Mouse (Mus musculus) ovary, adult 18-20 months (tissue): ENCODE measurements around the gene Olfr102.

ENCODE experiments used
- DNase-seq: peaks from one replicate; pipeline ENCODE4 v3.0.0; 2022; ENCODE audit warnings: low spot score, mixed read lengths

Olfr102 gene

DNA sequence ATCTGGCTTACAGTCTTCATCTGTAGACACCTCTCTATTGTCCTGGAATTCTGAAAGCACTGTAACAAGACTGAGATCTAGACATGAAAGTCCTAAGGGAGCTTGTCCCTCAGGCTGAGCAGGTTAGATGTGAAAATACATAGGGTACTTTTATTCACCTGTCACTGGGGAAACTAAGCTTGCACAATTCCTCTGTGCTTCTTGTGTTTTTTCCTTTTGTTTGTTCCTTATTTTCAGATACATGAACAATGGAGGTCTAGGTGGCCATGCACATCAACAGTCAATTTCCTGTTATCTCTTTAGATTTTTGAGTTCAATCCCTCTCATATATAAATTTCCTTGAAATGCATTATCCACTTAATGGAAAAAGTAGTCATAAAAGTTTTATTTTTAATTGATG lies at the start of gene Olfr102:
Gene Olfr102, minus strand, starts transcription at position 101 of the 400 bp plus-strand sequence.
- no peak for DNase-seq

- DNase-seq = no peak
These were observed 42.4 kb upstream of the Olfr102 start, which contains the start of gene Olfr104-ps for GRCm38 (mm10) chr17:37359282-37359681. Olfr104-ps (plus strand) TSS chr17:37359582.

DNA sequence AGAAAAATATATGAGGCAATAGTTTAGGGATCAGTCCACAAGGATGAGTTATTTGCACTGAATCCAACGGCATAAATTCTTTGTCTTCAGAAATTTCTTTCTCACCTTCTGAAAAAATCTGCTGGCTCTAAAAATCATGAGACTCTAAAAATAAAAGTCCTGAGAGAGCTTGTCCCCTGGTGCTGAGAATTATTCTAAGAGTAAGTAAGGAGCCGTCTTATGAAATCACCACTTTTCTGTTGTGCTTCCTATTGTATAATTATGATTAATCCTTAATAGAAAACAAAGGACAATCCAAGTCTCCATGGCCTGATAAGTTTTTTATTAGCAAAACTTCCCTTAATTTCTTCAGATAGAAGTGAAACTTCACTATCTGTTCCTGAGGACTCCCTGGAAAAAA lies 22.7 kb upstream of the Olfr102 start, which contains the start of gene Olfr103:
Gene Olfr103, minus strand, starts transcription at position 101 of the 400 bp plus-strand sequence.
- DNase-seq = no peak

DNA sequence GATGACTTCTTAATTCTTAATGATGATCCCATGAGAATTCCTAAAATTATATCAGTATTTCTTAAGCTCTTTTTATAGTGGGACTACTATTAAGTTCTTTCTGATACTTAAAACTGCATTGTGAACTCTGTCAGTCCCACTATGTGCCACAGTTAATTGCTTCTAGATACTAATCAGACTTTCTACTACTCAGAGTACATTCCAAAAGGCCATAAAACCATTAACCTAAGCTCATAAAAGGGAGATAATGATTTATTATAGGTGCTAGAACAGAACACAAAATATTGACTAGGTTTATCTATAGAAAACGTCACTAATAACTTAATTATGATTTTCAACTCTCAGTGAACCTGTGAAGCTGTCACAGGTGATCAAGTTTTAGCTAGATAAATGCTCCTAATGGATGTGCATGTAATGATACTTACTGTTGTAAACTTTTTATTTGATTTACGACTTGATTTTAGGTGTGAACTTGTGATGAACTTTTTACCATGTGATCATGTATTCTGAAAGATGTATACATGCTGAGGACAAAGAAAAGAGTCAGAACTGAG lies 6.6 kb downstream of the Olfr102 start:
- DNase-seq = no peak

DNA sequence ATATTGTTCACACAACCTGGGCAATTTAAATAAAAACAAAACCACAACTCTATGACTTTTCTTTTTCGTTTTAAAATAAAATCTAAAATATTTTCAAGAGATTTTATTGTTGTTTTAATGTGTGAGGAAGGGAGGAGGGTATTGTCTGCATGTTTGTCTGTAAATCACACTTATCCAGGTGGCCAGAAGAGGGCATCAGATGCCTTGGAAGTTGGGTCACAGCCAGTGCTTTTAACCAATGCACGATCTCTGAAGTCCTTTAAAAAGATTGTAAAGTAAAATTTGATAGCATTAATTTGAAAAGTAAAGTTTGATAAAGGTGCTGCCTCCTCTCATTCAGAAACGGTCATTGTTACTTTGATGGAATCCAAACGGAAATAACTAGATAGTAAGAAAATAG lies 8.4 kb downstream of the Olfr102 start:
- DNase-seq = no peak

- DNase-seq = no peak
These were observed 12.6 kb downstream of the Olfr102 start, which contains the start of gene Olfr101 for GRCm38 (mm10) chr17:37304213-37304612. Olfr101 (minus strand) TSS chr17:37304313.

- DNase-seq = no peak
These were observed 33.5 kb downstream of the Olfr102 start, which contains the start of gene Olfr99 for GRCm38 (mm10) chr17:37283360-37283759. Olfr99 (minus strand) TSS chr17:37283460.

DNA sequence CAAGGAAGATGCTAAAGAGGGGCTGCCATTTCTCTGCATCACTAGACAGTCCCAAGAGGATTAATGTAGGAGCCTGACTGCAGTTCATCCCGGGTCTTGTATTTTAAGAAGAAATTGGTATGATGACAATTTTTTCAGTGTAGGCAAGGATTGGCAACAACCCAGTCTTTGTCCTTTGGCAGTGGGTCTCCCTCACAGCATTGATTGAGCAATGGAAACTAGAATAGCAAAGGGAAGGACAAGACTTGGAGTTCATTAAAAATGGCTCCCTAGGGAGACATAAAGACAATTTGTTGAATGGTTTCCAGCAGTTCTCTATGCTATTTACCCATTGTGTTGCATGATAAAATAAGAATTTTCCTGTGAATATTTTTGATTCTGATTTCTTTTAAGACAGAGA lies 36.5 kb downstream of the Olfr102 start:
- DNase-seq = no peak

DNA sequence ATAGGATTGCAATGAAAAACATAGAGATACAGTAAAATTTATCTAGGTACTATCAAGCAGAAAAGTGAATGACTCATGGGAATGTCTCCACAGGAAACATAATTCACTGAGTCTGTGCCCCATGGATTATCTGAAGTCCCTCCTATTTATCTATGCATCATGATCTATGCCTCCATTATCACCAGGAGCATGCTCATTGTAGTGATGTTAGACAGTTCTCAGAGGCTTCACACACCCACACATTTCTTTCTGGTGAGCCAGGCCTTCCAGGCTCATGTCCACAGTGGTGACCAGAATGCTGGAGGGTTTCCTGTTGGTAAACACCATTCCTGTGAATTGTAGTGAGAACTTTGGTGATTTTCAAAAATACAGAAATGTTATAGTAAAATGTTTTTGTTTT lies 40.3 kb downstream of the Olfr102 start:
- DNase-seq = no peak

DNA sequence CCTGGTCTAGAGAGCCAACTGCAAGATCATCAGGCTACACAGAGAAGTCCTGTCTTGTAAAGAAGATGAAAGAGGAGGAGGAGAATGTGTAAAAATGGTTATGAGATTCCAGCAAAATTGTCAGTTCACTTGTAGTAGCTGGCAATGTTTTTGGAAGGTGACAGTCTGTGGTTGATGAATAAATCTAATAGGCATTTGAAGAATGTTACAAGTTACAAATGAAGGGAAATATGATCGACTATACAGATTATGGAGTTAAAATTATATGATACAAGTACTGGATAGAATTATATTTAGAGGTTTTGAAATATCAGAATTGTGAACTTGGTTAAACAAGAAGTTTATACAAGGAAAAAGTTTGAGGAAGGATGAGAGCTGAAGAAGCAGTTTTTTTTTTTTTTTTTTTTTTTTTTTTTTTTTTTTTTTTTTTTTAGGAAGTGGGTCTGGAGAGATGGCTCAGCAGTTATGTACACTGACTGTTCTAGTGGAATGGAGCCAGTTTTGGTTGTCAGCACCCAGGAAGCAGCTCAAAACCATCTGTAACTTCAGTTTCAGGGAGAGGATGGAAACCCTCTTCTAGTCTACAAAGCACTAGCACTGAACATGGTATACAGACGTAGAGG lies 41.1 kb downstream of the Olfr102 start:
- DNase-seq = no peak

DNA sequence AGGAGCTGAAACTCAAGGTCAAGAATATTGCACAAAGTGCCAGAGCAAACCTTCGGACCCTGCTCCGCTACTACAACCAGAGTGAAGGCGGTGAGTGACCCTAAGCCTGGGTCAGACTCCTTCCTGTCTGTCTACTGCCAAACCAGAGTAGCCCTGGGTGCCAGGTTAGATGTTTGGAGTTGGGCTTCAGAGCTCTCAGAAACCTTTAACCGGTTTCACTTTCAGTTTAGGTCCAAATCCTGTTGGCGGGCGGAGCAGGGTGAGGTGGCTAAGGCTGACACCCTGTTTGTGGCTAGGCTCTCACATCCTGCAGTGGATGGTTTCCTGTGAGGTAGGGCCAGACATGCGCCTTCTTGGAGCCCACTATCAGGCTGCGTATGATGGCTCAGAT lies 46.2 kb downstream of the Olfr102 start:
- peak; percentile 30 for DNase-seq

DNA sequence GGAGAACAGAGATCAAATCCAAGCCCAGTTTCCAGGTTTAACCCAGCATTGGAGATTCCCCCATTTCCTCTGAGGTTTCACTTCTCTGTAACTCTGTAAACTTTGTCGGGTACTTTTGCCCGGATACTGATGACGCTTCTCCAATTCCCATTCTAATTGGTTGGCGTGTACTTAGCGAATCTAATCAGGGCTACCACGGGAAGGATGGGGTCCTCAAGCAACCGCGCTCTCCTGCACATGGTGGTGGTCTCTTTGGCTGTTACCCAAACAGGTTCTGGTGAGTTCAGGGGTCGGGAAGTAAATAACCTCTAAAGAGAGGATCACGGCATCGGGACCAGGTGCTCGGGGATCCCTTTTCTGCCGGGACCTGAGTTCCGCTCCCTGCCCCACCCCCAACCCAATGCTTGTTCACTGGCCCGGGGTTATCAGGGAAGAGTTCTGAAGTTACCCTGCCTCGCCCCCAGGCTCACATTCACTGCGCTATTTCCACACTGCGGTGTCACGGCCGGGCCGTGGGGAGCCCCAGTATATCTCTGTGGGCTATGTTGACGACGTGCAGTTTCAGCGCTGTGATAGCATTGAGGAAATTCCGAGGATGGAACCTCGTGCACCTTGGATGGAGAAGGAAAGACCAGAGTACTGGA lies 46.7 kb downstream of the Olfr102 start, which contains the start of gene H2-M3:
Gene H2-M3, plus strand, starts transcription at position 163 of the 644 bp plus-strand sequence.
- DNase-seq = peak; percentile 71

DNA sequence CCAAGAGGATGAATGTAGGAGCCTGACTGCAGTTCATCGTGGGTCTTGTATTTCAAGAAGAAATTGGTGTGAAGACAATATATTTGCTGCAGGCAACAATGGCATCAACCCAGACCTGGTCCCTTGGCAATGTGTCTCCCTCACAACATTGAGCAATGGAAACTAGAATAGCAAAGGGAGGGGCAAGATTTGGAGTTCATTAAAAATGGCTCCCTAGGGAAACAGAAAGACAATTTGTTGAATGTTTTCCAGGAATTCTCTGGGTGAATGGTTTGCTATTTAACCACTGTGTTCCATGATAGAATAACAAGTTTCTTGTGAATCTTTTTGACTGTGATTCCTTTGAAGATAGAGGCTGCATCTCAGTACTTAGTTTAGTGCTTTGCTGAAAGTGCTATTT lies 53.2 kb downstream of the Olfr102 start, which contains the start of gene Olfr98:
Gene Olfr98, minus strand, starts transcription at position 124 of the 400 bp plus-strand sequence.
- no peak for DNase-seq
